Mouse (Mus musculus) frontal cortex, postnatal 10 days (tissue): ENCODE data around the gene Lrba.
A peak's percentile ranks its signal among the peaks of the same experiment; 100 is the strongest.

Source experiments
- DNase-seq, 2 experiments: peaks; one replicate each; pipeline ENCODE4 v3.0.0; 2022; ENCODE audit warnings: low spot score in 2 of 2, mixed read lengths in 1 of 2

The Lrba gene

GRCm38 (mm10) chr3:86500586-86500985 is 276.1 kb downstream of the Lrba start:
- no peak for DNase-seq

DNA sequence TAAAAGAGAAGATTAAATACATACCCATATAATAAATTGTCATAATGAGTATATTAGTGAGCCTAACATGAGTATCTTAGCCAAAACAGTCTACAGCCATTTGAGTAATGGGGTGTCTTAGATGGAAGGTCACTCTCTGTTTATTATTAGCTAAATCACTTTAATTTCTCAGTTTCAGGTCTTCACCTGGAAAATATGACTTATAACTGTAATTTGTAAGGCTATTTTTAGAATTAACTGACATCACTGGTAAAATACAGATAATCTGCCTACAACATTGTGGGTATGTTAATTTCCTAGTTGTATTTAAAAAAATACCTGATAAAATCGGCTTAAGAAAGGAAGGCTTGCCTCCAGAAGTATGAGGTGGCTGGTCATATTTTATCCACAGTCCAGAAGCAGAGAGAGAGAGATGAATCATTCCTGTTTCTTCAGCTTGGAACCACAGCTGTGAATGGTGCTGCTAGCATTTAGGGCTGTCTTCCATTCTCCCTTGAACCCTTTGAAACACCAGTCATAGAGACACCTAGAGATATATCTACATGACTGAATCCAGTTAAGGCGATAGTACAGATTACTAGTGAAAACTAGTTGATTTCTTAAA is 294.1 kb downstream of the Lrba start:
- no peak for DNase-seq

- no peak for DNase-seq
These were observed 298.5 kb downstream of the Lrba start for GRCm38 (mm10) chr3:86522880-86523505.

DNA sequence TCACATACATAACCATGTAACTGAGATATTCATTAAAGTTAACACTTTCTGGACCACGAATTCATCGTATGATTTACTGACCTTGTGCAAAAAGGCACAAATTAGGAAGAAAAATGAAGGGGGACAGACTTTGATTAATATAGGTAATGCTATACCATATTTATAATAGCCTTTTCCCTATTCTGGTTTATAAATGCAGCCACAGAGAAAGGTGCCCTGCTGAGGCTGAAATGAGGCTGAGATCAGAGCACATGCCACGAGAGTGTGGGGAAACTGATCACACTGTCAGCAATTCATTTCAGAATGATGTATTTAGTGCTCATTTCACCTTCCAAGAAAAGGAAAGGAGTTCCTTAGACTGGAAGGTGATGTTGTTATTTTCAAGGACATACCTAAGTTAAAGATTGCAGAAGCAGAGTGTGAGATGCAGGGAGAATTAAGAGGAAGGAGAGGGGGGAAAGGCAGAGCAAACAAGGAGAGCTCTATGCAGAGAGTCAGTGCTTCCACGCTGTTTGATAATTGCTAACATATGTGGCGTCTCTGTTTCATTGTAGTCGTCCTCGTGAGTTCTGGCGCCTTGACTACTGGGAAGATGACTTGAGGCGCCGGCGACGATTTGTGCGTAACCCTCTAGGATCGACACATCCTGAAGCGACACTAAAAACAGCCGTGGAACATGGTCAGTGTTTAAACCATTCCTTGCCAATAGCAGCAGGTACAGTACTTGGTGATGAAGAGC is 307.2 kb downstream of the Lrba start:
- DNase-seq = no peak

GRCm38 (mm10) chr3:86536751-86537150 is 312.3 kb downstream of the Lrba start:
- no peak for DNase-seq

DNA sequence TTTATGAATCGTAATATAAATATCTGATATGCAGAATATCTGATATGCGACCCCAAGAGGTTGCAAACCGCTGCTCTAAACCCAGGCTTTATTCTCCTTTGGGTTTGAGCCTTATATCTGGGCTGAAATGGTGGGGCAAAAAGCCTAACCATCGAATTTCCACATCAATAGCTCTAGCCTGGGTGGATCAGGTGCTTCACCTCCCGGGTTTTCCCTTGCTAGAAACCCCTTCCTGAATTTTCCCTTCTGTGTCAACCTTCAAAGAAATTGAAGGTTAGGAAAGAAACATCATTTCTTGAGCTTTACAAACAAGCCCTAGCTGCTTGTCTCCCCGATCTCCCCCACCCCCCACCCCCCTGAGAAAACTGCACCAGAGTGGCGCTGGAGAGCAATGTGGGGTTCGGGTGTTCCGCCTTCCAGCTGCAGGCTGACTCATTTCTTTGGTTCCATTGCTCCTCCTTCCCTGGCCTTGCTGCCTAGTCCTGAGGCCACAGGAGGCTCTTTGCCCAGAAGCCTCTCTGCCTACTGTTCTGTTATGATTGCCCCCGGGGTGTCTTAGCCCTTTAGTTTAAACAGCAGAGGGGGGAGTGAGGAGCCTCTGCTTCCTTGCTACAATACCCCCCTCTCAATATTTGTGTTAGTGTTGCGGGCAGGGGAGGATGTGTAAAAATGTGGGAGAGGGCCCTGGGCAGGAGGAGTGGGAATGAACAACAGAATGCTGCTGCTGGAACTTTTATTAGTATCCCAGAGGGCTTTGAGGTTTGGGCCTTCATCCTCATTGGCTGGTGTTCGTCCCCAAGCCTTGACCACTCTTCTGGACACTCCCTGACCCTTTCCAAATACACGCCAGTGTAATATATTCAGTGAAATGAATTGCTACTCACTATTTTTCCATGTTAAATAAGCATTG is 314.4 kb downstream of the Lrba start:
- DNase-seq = no peak

GRCm38 (mm10) chr3:86539555-86540168 is 315.2 kb downstream of the Lrba start:
- no peak for DNase-seq

GRCm38 (mm10) chr3:86541074-86541614 is 316.7 kb downstream of the Lrba start:
- DNase-seq = no peak

DNA sequence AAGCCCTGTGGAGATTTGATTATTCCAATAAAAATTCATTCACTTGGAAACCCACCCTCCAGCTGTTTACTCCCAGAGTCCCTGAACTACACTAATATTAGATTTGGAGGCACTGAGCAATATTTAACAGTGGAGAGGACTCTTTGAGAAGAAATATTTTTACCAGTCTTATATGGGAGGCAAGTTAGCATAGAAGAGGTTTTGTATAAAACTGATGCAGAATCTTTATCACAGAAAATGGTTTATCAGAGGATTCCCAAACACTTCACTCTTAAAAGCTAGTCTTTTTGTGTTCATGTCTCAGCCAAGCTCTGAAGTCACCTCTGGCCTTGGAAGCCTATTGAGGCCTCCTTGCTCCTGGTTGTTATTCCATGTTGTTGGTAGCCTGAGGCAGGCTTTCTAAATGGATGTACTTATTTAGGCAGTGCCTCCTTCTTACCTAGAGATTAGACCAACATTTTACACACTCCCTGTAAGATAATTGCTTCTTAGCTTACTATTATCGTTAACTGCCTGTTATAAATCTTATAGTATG is 317.4 kb downstream of the Lrba start:
- DNase-seq = no peak

DNA sequence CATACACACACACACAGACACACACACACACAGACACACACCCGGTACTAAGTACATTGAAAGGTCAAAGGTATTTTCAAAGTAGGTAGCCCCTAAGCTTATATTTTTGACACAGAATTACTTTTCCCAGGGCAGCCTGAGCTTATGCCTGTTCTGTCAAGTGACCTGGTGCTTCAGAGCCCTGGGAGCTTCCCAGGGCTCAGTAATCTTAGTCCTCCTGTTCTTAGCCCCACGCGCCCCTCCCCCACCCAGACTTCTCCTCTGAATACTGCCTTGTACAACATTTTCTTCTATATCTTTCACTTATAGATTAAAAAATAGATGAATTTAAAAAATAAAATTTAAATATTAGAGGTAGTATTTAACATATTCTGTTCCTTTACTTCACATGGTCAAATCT is 320.3 kb downstream of the Lrba start:
- DNase-seq = no peak

GRCm38 (mm10) chr3:86545945-86546344 is 321.5 kb downstream of the Lrba start:
- no peak for DNase-seq

- DNase-seq = peak in 1 of 2 experiments; percentile 28
These were observed 322.2 kb downstream of the Lrba start for GRCm38 (mm10) chr3:86546471-86547250.

- DNase-seq = no peak
These were observed 322.8 kb downstream of the Lrba start for GRCm38 (mm10) chr3:86547251-86547791.

GRCm38 (mm10) chr3:86548091-86549015 is 323.9 kb downstream of the Lrba start, which contains the start of gene Mab21l2:
Gene Mab21l2, minus strand, starts transcription at chr3:86548629.
- no peak for DNase-seq

- no peak for DNase-seq
These were observed 326.0 kb downstream of the Lrba start for GRCm38 (mm10) chr3:86550301-86551010.

- no peak for DNase-seq
These were observed 326.7 kb downstream of the Lrba start for GRCm38 (mm10) chr3:86551011-86551728.

DNA sequence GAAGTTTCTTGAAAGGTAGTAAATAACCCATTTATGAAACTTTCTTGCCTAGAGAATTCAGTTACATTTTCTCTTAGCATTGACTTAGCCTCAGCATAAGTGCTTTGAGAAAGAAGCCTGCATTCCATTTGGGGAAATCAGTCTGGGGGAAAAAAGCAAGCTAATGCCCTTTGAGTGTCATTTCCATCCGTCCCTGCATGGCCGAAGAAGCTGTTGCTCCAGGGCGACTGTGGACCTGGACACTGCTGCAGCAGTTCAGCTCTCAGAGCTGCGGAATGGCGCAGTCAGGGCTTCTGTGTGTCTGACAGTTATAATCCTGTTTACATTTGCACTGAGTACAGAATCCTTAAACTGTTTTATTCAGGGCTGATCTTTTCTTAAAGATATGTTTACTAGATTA is 327.7 kb downstream of the Lrba start:
- DNase-seq = no peak
